Mouse (Mus musculus) forebrain, postnatal 0 days (tissue): ENCODE measurements around the gene Cd24a. TPM values are rescaled to one million over a fixed set of nuclear protein-coding genes. Genes with fewer than 3 reads are reported as not detected.

Source experiments
- ATAC-seq: fragments of 200-750 bp; cut with Nextera tagmentation; 2 replicates; pipeline ENCODE4 v1.8.0; 2017; ENCODE audit warnings: mild to moderate bottlenecking, moderate library complexity
- DNase-seq: peaks from one replicate; pipeline ENCODE4 v3.0.0-alpha.2; 2015
- H3K27ac ChIP-seq: fragments of 300-500 bp; sonication (generic); 2 replicates; pipeline ENCODE4 v1.5.1; 2014; ENCODE audit warnings: low read depth, mild to moderate bottlenecking, antibody characterized with exemption, low read length, moderate library complexity, mixed read lengths
- H3K27me3 ChIP-seq: fragments of 300-500 bp; sonication (generic); 2 replicates; pipeline ENCODE4 v1.6.1; 2014; ENCODE audit warnings: mild to moderate bottlenecking, low read length, mixed read lengths; ENCODE audit not compliant: insufficient read depth
- H3K36me3 ChIP-seq: fragments of 300-500 bp; sonication (generic); 2 replicates; pipeline ENCODE4 v1.6.1; 2014; ENCODE audit warnings: mild to moderate bottlenecking, moderate library complexity; ENCODE audit not compliant: insufficient read depth
- H3K4me1 ChIP-seq: fragments of 300-500 bp; sonication (generic); 2 replicates; pipeline ENCODE4 v1.6.1; 2014; ENCODE audit warnings: antibody characterized with exemption; ENCODE audit not compliant: insufficient read depth
- H3K4me2 ChIP-seq: fragments of 300-500 bp; sonication (generic); 2 replicates; pipeline ENCODE4 v1.6.1; 2014; ENCODE audit warnings: low read depth, mild to moderate bottlenecking, moderate library complexity
- H3K4me3 ChIP-seq: fragments of 300-500 bp; sonication (generic); 2 replicates; pipeline ENCODE4 v1.5.1; 2014; ENCODE audit warnings: low read depth, low read length, mixed read lengths
- H3K9ac ChIP-seq: fragments of 300-500 bp; sonication (generic); 2 replicates; pipeline ENCODE4 v1.6.1; 2014; ENCODE audit warnings: mild to moderate bottlenecking
- H3K9me3 ChIP-seq: fragments of 300-500 bp; sonication (generic); 2 replicates; pipeline ENCODE4 v1.6.1; 2016; ENCODE audit warnings: low read length
- CTCF ChIP-seq: sonication (generic); IDR thresholded peaks from 2 replicates; pipeline ENCODE4 v1.5.1; 2016; ENCODE audit warnings: antibody characterized with exemption, control low read depth, low read depth
- WGBS: fragments of 180-500 bp; shearing (Covaris S2); extraction: QIAGEN DNeasy Blood & Tissue Kit; methylation state at CpG from one replicate; pipeline ENCODE4 v1.1.7; 2014; 5-methylcytosine and 5-hydroxymethylcytosine counted together
- polyA plus RNA-seq: library from polyadenylated mRNA; unstranded; fragments of >200 nt; fragmentation: Nextera tagmentation; extraction: Ambion mirVana; gene quantifications from 2 replicates; pipeline ENCODE4 v1.2.1, GENCODE M21; 2015
- total RNA-seq: library from RNA; depleted of rRNA; stranded (reverse); fragments of >200 nt; gene quantifications from 2 replicates; pipeline ENCODE4 v1.2.3, GENCODE M21; 2014

The Cd24a gene
- total and polyA plus RNA-seq, 2 experiments from 2014 or later: 668 to 1,087 TPM

GRCm38 (mm10) chr10:43594894-43595293 is 16.8 kb downstream of the Cd24a start:
- no peak for ATAC-seq
- Histone ChIP-seq H3K4me2 (no peak overlapping the region), H3K9ac (no peak overlapping the region), H3K36me3 (no peaks in the 10 kb centered on the region), H3K27me3 (no peaks in the 10 kb centered on the region), H3K4me1 (no peaks in the 10 kb centered on the region), H3K9me3 (no peaks in the 10 kb centered on the region), H3K4me3 (no peak overlapping the region), H3K27ac (no peak overlapping the region)
- 73% methylated on average over 3 of the region's 3 CpGs for WGBS
- TF ChIP-seq CTCF: no peak
- no peak for DNase-seq

- no peak for ATAC-seq
- Histone ChIP-seq H3K27ac (no peak overlapping the region), H3K36me3 (no peaks in the 10 kb centered on the region), H3K9ac (no peak overlapping the region), H3K9me3 (no peaks in the 10 kb centered on the region), H3K27me3 (no peaks in the 10 kb centered on the region), H3K4me2 (no peak overlapping the region), H3K4me1 (peaks cover 8% of the 10 kb centered on the region), H3K4me3 (no peak overlapping the region)
- DNase-seq: no peak
- TF ChIP-seq CTCF: no peak
- WGBS: 87% methylated on average over 2 of the region's 2 CpGs
These were observed 20.1 kb downstream of the Cd24a start for GRCm38 (mm10) chr10:43598067-43598726.

- Histone ChIP-seq H3K27ac (peak overlapping the region; percentile 76), H3K4me2 (no peak overlapping the region), H3K27me3 (no peaks in the 10 kb centered on the region), H3K36me3 (no peaks in the 10 kb centered on the region), H3K9me3 (no peaks in the 10 kb centered on the region), H3K9ac (no peak overlapping the region), H3K4me3 (no peak overlapping the region), H3K4me1 (peaks cover 8% of the 10 kb centered on the region)
- no peak for DNase-seq
- 80% methylated on average over 1 of the region's 1 CpGs for WGBS
- TF ChIP-seq CTCF: no peak
- no peak for ATAC-seq
These were observed 23.0 kb downstream of the Cd24a start for GRCm38 (mm10) chr10:43601039-43601438.

- peaks cover 8% of the 10 kb centered on the region for H3K4me1 ChIP-seq
- H3K27ac ChIP-seq: peak overlapping the region; percentile 76
- H3K36me3 ChIP-seq: no peaks in the 10 kb centered on the region
- no peaks in the 10 kb centered on the region for H3K27me3 ChIP-seq
- DNase-seq (peak; percentile 66), ATAC-seq (peak; percentile 87)
- H3K4me2 ChIP-seq: no peak overlapping the region
- TF ChIP-seq CTCF: no peak
- no peak overlapping the region for H3K4me3 ChIP-seq
- H3K9ac ChIP-seq: no peak overlapping the region
- H3K9me3 ChIP-seq: no peaks in the 10 kb centered on the region
- 26% methylated on average over 14 of the region's 14 CpGs for WGBS
These were observed 23.7 kb downstream of the Cd24a start for GRCm38 (mm10) chr10:43601511-43602396.

GRCm38 (mm10) chr10:43603975-43604686 is 26.0 kb downstream of the Cd24a start:
- no peak for DNase-seq
- H3K4me1 ChIP-seq: peaks cover 8% of the 10 kb centered on the region

GRCm38 (mm10) chr10:43604687-43605250 is 26.7 kb downstream of the Cd24a start:
- H3K27ac ChIP-seq: no peak overlapping the region
- no peak overlapping the region for H3K9ac ChIP-seq

More at GRCm38 (mm10) chr10:43603975-43604686, 26.0 kb downstream of the Cd24a start:
- no peak for TF ChIP-seq CTCF
- 93% methylated on average over 4 of the region's 4 CpGs for WGBS
- no peaks in the 10 kb centered on the region for H3K9me3 ChIP-seq
- no peaks in the 10 kb centered on the region for H3K27me3 ChIP-seq
- no peak for ATAC-seq
- H3K9ac ChIP-seq: no peak overlapping the region
- H3K4me2 ChIP-seq: no peak overlapping the region
- H3K27ac ChIP-seq: no peak overlapping the region
- no peaks in the 10 kb centered on the region for H3K36me3 ChIP-seq
- no peak overlapping the region for H3K4me3 ChIP-seq

More at GRCm38 (mm10) chr10:43604687-43605250, 26.7 kb downstream of the Cd24a start:
- Histone ChIP-seq H3K4me3 (no peak overlapping the region), H3K4me1 (peaks cover 8% of the 10 kb centered on the region), H3K27me3 (no peaks in the 10 kb centered on the region), H3K4me2 (no peak overlapping the region), H3K36me3 (no peaks in the 10 kb centered on the region), H3K9me3 (no peaks in the 10 kb centered on the region)
- DNase-seq (no peak), ATAC-seq (no peak)
- 78% methylated on average over 10 of the region's 10 CpGs for WGBS
- TF ChIP-seq CTCF: no peak
